ENCODE assay signal across 8 mouse cellular contexts in the genomic region with DNA sequence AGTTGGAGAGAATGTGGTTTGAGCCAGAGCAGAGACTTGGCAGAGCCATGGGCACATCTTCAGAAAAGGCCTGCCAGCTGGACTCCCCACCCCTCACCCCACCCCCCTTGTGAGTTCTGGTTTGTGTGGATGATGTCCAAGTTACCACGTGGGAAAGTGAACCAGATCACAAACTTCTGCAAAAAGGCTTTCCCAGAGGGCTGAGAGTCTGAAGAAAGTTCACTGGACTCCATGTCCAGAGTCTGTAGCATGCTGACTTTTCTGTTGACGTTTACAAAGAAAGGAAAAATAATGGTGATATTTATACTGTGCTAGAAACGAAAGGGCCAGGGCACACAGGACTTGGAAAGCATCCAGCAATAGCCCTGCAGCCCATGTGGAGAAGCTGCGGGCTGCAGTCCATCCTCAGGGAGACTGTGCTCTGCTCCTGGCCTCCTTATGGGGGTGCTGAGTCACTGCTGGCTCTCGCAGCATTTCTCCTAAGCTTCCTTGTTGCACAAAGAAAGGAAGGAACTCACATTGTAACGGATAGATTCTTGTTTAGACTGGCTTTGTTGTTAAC. TPM values are rescaled to one million over a fixed set of nuclear protein-coding genes. Genes with fewer than 3 reads are reported as not detected.
DNase-seq lines count a peak whose midpoint lies in the region; ATAC-seq lines count a peak whose summit lies in the region.

No protein-coding gene starts in this region.

- peaks cover 2 to 12% of the 10 kb centered on the region in 2 experiments; a peak in 2 of 4 replicates for H3K4me1 ChIP-seq in heart, embryonic 14.5 days (ENCODE audit: control insufficient read depth in 2 of 2, insufficient read depth in 2 of 2, low read length in 2 of 2)

- no peak overlapping the region for H3K4me3 ChIP-seq in heart, embryonic 14.5 days (ENCODE audit: control insufficient read depth in 1 of 2, insufficient read depth in 1 of 2, low read depth in 1 of 2, low read length in 2 of 2)

- no peaks in the 10 kb centered on the region for H3K9me3 ChIP-seq in heart, embryonic 14.5 days (ENCODE audit: control insufficient read depth, low read length)

- H3K9ac ChIP-seq in heart, embryonic 14.5 days (ENCODE audit: low read length): peak overlapping the region; percentile 17; the same call in 1 of the 2 replicates

- DNase-seq in 3134 (ENCODE audit: extremely low read depth, insufficient read length, low spot score) (peak; percentile 71), 3T3-L1 (ENCODE audit: low read depth, low spot score) (peak; percentile 93)
- peak; percentile 57 for DNase-seq in cerebellum, adult 9-10 months
- peak; percentile 69 for DNase-seq in kidney, postnatal 14 days
- DNase-seq in retina, embryonic 14.5 days (ENCODE audit: low spot score): no peak
- DNase-seq in frontal cortex, postnatal 14 days (ENCODE audit: low spot score in 2 of 2): no peak

- peak; percentile 69 for ATAC-seq in heart, embryonic 14.5 days (ENCODE audit: insufficient number of reproducible peaks, insufficient read depth, low FRiP score, low read depth)
- ATAC-seq in megakaryocyte, adult 5-6 weeks (ENCODE audit: poor library complexity, severe bottlenecking): peak; percentile 36

- H3K27me3 ChIP-seq in heart, embryonic 14.5 days (ENCODE audit: control insufficient read depth, insufficient read depth, low read length): no peaks in the 10 kb centered on the region

- H3K27ac ChIP-seq in heart, embryonic 14.5 days (replicated peaks in 1 of 2; ENCODE audit: control insufficient read depth in 1 of 2, insufficient read depth in 1 of 2, low read depth in 2 of 2, low read length in 2 of 2): peak overlapping the region; percentile 37 to 69

- peak overlapping the region; percentile 28; the same call in 1 of the 2 replicates for H3K4me2 ChIP-seq in heart, embryonic 14.5 days (ENCODE audit: low read length)

- 45% methylated on average over 6 of the region's 6 CpGs for WGBS in heart, embryonic 14.5 days

- peaks cover 46% of the 10 kb centered on the region for H3K36me3 ChIP-seq in heart, embryonic 14.5 days (ENCODE audit: control insufficient read depth, insufficient read depth, low read length)

RNA-seq across cellular contexts. Expression of gene Casp3, which starts 22.0 kb away (rescaled TPM):
- polyA plus RNA-seq in heart, embryonic 14.5 days (2014; fragmentation: Nextera tagmentation; extraction: Ambion mirVana): 44.3 and 47.5 TPM in 2 replicates
- 40.0 and 41.8 TPM in 2 replicates for total RNA-seq in megakaryocyte, adult 5-6 weeks (2015)
- 74.2 and 88.3 TPM in 2 replicates for total RNA-seq in megakaryocyte, adult 5-6 weeks (2017)

RNA-seq across cellular contexts. Expression of gene Primpol, which starts 22.1 kb away (rescaled TPM):
- polyA plus RNA-seq in heart, embryonic 14.5 days (2014; fragmentation: Nextera tagmentation; extraction: Ambion mirVana): 9.8 and 10.7 TPM in 2 replicates
- 19.2 and 20.1 TPM in 2 replicates for total RNA-seq in megakaryocyte, adult 5-6 weeks (2015)
- 7.5 and 9.6 TPM in 2 replicates for total RNA-seq in megakaryocyte, adult 5-6 weeks (2017)

Comparison
In these comparisons a context has a peak if more than half of its experiments do, and no peak if none do; other contexts are left out.
1. DNase-seq: peak in 3134 (single experiment), 3T3-L1 (single experiment), cerebellum, adult 9-10 months (single experiment) and kidney, postnatal 14 days (single experiment); none in retina, embryonic 14.5 days (single experiment) and frontal cortex, postnatal 14 days (0 of 2).